Mouse (Mus musculus) thymus, postnatal 4 days (tissue): ENCODE measurements around the gene Dennd2a.

Source experiments
- DNase-seq: peaks from one replicate; pipeline ENCODE4 v3.0.0; 2021

Gene Dennd2a

GRCm38 (mm10) chr6:39503476-39503875 lies 54.2 kb downstream of the Dennd2a start:
- no peak for DNase-seq

GRCm38 (mm10) chr6:39497165-39497564 lies 60.5 kb downstream of the Dennd2a start:
- no peak for DNase-seq

GRCm38 (mm10) chr6:39493129-39493714 lies 64.4 kb downstream of the Dennd2a start:
- no peak for DNase-seq

- no peak for DNase-seq
Observed at GRCm38 (mm10) chr6:39492161-39492560, 65.5 kb downstream of the Dennd2a start.

DNA sequence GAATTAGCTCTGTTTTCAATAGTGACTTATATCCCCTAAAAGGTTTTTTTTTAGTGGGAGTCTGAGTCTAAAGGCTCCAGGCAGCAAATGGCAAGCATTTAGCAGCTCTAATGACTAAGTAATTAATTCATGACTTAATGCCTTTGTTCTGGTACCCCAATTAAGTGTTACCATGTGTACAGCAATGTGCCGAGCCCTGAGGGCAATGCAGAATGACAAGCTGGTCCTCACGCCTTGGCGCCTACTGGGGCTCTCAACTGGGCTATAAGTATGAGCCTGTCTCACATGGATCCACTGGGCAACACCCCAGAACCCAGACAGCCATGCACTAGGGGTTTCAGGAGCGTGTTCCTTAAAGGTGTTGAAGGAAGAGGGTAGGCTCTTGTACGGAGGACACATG lies 66.5 kb downstream of the Dennd2a start:
- no peak for DNase-seq

DNA sequence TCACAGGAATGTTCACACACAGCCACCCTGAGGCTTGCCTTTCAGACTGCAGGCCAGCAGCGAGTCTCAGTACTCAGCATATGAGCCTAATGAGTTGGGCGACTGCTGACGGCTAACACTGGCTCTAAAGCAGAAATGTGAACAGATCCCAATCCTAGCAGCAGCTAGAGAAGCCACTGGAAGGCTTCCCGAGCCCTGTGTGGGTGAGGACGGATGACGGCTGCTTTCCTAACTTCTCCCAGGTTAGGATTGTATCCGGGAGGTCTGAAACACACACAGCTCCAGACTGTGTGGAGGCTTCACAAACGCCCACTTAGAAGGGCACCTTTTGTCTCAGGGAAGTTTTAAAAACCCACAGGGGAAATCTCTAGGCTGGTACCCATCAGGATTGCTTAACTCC lies 69.4 kb downstream of the Dennd2a start:
- DNase-seq, result no peak

GRCm38 (mm10) chr6:39483656-39484055 lies 74.0 kb downstream of the Dennd2a start:
- DNase-seq, result no peak

- DNase-seq, result no peak
Observed at GRCm38 (mm10) chr6:39478509-39479150, 79.0 kb downstream of the Dennd2a start.

DNA sequence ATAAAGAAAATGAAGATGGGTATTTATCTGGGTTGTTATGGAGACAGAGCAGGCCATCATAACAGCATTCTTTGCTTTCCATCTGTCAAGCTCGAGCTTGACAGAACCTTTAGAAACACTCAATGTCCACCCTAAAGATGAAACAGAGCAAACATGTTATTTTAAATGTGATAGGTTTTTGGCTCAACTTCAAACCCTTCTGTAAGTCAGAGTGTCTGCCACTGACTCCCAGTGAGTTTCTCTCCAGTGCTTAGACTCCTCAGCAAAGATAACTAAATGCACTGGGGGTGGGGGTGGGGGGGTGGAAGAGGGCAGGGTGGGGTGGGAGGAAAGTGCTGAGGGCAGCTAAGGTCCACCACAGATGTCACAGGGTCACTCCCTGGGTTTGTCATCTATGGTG lies 81.0 kb downstream of the Dennd2a start:
- DNase-seq, result no peak

- no peak for DNase-seq
Observed at GRCm38 (mm10) chr6:39474424-39474823, 83.2 kb downstream of the Dennd2a start.

GRCm38 (mm10) chr6:39472837-39473236 lies 84.8 kb downstream of the Dennd2a start:
- no peak for DNase-seq

DNA sequence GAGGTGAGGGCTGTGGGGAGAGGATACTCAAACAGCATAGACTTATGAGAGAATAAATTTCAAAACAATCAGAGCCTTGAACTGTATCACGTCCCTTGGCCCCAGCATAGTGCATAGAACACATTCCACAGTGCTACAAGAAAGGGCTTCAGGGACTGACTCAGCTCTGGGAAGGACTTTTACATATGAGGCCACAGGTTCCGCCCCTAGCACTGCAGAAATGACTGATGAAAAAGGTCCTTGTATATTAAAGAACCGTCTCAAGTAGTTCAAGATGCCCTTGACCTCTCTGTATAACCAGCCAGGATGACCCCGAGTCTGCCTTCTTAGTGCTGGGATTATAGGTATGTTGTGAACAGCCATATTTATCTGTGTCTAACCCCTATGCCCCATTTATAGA lies 85.4 kb downstream of the Dennd2a start:
- DNase-seq, result no peak

DNA sequence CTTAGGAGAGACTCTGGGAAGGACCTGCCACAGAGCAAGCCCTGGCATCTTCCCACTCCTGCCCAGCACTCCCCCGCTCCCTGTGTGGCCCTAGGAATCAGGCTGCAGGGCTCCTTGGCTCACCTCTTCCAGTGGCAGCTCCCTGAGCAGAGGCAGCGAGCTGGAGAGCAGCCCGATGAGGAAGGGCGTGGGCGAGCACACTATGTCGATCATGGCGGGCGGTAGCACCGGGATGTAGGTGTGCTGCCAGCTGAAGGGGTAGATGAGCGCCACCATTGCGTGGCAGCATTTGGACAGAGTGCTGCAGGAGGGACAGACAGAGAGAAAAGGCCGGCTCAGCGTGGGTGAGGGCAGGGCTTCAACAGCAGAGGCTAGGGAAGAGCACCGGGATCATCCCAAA lies 87.6 kb downstream of the Dennd2a start:
- no peak for DNase-seq

DNA sequence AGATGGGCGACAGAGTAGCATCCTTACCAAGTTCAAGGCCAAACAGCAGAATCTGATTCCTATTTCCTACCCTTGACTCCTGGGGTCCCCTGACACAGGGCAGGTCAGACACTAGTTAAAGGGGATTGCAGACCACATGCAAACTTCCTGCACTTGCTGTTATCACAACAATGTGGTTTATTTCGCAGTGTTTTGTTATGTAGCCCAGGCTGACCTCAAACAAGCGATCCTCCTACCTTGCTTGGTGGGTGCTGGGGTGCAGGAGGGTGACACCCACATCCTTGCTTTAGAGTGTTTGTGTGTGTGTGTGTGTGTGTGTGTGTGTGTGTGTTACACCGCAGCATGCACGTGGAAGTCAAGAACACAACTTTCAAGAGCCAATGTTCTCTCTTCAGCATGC lies 88.2 kb downstream of the Dennd2a start:
- DNase-seq, result no peak

GRCm38 (mm10) chr6:39462621-39463538 lies 94.8 kb downstream of the Dennd2a start:
- peak; percentile 90 for DNase-seq

- DNase-seq, result peak; percentile 73
Observed at GRCm38 (mm10) chr6:39460040-39460439, 97.6 kb downstream of the Dennd2a start.

DNA sequence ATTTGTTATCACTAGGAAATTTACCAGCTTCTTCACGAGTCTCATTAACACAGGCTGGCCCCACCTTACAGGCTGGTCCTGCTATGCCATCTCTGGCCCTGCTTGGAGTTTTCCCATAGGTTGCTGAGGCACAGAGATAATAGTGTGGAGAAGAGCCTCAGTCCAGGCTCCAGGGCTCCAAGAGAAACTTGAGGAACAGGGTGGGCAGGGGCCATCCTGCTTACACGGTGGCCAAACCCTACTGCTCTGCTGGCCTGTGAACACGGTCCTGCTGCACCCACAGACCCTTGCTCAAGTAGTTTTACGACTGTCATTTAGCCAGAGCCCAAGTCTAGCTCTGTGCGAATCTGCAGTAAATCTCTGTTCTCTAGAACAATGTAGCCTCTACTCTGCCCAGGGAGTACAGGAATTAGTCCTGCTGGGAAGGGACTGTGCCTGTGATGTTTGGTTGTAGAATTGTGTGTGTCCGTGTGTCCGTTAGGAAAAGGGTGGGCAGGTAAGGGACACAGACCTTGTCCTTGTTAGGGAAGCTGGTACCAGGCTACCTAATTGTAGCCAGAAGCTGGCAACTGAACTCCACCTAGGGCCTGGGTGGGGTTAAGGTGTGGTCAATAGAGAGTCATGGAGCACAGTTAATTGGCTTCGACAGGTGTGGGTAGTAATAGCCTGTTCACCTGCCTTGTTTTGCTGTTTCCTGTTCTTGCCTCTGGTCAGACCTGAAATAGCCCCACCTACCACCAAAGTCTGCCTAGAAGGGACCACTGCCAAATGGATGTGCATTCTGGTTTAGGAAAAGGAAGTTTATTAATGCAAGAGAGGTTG lies 102.1 kb downstream of the Dennd2a start:
- no peak for DNase-seq

GRCm38 (mm10) chr6:39454616-39455015 lies 103.1 kb downstream of the Dennd2a start:
- no peak for DNase-seq

DNA sequence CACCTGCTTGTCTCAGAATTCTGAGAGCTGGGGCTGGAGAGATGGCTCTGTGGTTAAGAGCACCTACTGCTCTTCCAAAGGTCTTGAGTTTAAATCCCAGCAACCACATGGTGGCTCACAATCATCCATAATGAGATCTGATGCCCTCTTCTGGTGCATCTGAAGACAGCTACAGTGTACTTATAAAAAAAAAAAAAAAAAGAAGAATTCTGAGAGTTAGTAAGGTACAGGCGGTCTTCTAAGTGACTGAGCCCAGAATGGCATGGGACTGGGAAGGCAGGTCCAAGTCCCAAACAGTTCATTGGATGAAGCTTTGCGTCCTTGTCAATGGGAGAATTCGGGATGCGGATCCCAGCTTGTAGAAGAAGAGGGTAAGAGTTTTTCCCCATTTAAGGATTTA lies 104.1 kb downstream of the Dennd2a start:
- DNase-seq, result no peak

DNA sequence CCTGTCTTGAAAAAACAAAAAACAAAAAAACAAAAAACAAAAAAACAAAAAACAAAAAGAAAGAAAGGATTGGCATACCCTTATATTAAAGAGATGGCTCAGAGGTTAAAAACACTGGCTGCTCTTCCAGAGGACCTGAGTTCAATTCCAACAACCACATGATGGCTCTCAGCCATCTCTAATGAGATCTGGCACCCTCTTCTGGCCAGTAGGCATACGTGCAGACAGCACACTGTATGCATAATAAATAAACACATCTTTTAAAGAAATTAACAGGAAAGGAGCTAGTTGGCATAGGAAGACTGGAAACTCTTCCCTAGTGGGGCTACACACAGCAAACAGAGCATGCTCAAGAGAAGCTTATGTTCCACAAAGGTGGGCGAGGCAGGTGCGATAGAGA lies 106.6 kb downstream of the Dennd2a start:
- peak; percentile 25 for DNase-seq

- DNase-seq, result no peak
Observed at GRCm38 (mm10) chr6:39450580-39450979, 107.1 kb downstream of the Dennd2a start.

GRCm38 (mm10) chr6:39447429-39448185 lies 110.1 kb downstream of the Dennd2a start:
- DNase-seq, result no peak
